Mouse (Mus musculus) cerebellum, postnatal 25 days (tissue): ENCODE measurements at regions not wholly inside any gene's neighbourhood (a gene's known extent, or its start where the extent isn't known, plus 50 kb on each side); places are given as distances from the start of the nearest gene placed in this dataset.

Source experiments
- DNase-seq, 2 experiments: peaks; one replicate each; pipeline ENCODE4 v3.0.0; 2021; ENCODE audit warnings: mixed read lengths in 2 of 2

- DNase-seq = peak; percentile 53 to 69
Observed at GRCm38 (mm10) chr13:29016145-29016651, 62.7 kb upstream of the Sox4 start.

DNA sequence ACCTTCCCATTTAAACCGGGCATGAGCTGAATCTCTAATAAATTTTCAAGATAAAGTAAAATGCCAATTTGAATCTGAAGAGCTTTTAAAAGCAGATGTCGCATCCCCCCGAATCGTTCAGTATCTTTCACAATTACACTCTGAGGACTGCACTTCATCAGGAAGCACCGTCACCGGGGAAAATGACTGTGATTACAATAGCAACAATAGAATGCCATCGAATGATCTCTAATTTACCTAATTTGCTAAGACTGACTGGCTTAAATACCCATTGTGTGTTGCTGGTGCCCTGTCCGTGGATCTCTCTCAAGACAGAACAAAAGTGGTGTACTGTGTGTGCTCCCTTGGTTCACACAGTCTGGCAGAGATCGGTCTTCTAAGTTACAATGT lies 62.1 kb upstream of the Sox4 start:
- DNase-seq = peak in 1 of 2 experiments; percentile 31

DNA sequence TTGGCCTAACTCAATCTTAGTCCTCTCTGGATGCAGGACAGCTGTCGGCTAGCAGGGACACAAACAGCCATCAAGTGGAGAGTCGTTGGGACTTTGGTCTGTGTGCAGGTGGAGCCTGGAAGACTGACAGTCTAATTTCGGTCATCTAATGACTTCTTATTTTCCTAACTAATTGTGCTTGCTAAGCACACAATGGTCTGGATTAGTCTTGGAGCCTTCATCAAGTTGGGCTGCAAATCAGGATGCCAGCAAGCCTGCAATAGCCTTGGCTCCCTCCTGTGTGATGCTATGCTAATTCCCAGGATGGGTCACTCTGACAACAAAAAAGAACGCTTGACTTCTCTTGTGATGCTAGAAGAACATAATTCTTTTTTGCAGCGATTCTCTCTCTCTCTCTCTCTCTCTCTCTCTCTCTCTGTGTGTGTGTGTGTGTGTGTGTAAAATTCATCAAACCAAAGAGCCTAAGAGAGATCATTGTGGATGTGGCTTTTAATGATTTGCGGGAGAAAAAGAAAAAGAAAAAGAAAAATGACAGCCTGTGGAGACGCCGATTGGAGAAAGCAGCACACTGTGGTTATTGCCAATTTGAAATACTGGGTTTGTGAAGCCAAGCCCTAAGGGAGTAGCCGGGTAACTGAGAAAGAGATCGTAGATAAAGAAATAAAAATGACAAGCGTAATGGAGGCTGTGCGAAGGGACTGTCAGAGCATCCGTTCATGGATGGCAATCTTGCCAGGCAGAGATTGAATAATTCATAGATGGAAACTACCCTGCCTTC lies 61.5 kb upstream of the Sox4 start:
- DNase-seq = peak; percentile 32

GRCm38 (mm10) chr13:29014066-29014826 lies 60.7 kb upstream of the Sox4 start:
- peak; percentile 45 to 48 for DNase-seq

GRCm38 (mm10) chr13:29006467-29006866 lies 53.0 kb upstream of the Sox4 start:
- no peak for DNase-seq
